Mouse (Mus musculus) stomach, embryonic 14.5 days (tissue): ENCODE data around the gene Klf12. TPM values are rescaled to one million over a fixed set of nuclear protein-coding genes. Genes with fewer than 3 reads are reported as not detected.

ENCODE experiments used
- ATAC-seq: fragments of 200-750 bp; cut with Nextera tagmentation; 2 replicates; pipeline ENCODE4 v1.8.0; 2017; ENCODE audit warnings: low read depth, moderate TSS enrichment; ENCODE audit not compliant: insufficient number of reproducible peaks, insufficient read depth, low FRiP score
- H3K27ac ChIP-seq: fragments of 300-500 bp; sonication (generic); 2 replicates; pipeline ENCODE4 v1.5.1; 2014; ENCODE audit warnings: mild to moderate bottlenecking, low read length, moderate library complexity, mixed read lengths
- H3K27me3 ChIP-seq: fragments of 300-500 bp; sonication (generic); 2 replicates; pipeline ENCODE4 v1.6.1; 2014; ENCODE audit warnings: low read length, control low read depth, mixed read lengths; ENCODE audit not compliant: control insufficient read depth, insufficient read depth
- H3K36me3 ChIP-seq: fragments of 300-500 bp; sonication (generic); 2 replicates; pipeline ENCODE4 v1.6.1; 2014; ENCODE audit warnings: mild to moderate bottlenecking, control low read depth, low read length, moderate library complexity, mixed read lengths; ENCODE audit not compliant: control insufficient read depth, insufficient read depth
- H3K4me1 ChIP-seq: fragments of 300-500 bp; sonication (generic); 2 replicates; pipeline ENCODE4 v1.6.1; 2014; ENCODE audit warnings: low read length, control low read depth, mixed read lengths; ENCODE audit not compliant: control insufficient read depth, insufficient read depth
- H3K4me2 ChIP-seq: fragments of 300-500 bp; sonication (generic); replicated peaks from 2 replicates; pipeline ENCODE4 v1.6.1; 2014; ENCODE audit warnings: low read depth, low read length, control low read depth
- H3K4me3 ChIP-seq: fragments of 300-500 bp; sonication (generic); 2 replicates; pipeline ENCODE4 v1.5.1; 2014; ENCODE audit warnings: low read depth, low read length, control low read depth
- H3K9ac ChIP-seq: fragments of 300-500 bp; sonication (generic); replicated peaks from 2 replicates; pipeline ENCODE4 v1.6.1; 2014; ENCODE audit warnings: low read depth, mild to moderate bottlenecking, control low read depth, low read length, moderate library complexity, mixed read lengths
- H3K9me3 ChIP-seq: fragments of 300-500 bp; sonication (generic); 2 replicates; pipeline ENCODE4 v1.6.1; 2016; ENCODE audit warnings: low read depth, low read length, control low read depth; ENCODE audit not compliant: control insufficient read depth
- WGBS: fragments of 180-500 bp; shearing (Covaris S2); extraction: QIAGEN DNeasy Blood & Tissue Kit; methylation state at CpG from one replicate; pipeline ENCODE4 v1.1.7; 2014; 5-methylcytosine and 5-hydroxymethylcytosine counted together
- polyA plus RNA-seq: library from polyadenylated mRNA; unstranded; fragments of >200 nt; fragmentation: Nextera tagmentation; extraction: Ambion mirVana; gene quantifications from 2 replicates; pipeline ENCODE4 v1.2.1, GENCODE M21; 2014

Klf12 gene
- polyA plus RNA-seq, 1 experiment from 2014 or later: 22.4 TPM

DNA sequence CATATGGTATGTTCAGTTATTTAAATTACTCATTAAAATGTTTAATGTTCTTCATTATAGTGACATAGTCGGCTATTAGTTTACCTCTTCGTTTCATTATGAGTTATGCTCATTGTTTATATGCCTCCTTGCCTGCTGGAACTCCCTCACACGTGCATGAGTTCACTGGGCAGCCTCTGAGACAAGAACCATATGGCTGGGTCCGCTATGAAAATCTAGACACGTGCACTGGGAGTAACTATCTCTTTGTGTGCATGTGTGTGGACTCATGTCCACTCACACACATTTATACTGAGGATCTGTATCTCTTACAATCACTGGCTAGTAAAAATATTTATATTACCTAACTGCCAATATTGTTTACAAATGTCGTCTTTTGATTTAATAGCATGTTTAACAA is 14.4 kb upstream of the Klf12 start:
- ATAC-seq: no peak; the same call in 1 of the 2 replicates
- 31% methylated on average over 6 of the region's 6 CpGs for WGBS
- no peak overlapping the region for H3K9ac ChIP-seq

DNA sequence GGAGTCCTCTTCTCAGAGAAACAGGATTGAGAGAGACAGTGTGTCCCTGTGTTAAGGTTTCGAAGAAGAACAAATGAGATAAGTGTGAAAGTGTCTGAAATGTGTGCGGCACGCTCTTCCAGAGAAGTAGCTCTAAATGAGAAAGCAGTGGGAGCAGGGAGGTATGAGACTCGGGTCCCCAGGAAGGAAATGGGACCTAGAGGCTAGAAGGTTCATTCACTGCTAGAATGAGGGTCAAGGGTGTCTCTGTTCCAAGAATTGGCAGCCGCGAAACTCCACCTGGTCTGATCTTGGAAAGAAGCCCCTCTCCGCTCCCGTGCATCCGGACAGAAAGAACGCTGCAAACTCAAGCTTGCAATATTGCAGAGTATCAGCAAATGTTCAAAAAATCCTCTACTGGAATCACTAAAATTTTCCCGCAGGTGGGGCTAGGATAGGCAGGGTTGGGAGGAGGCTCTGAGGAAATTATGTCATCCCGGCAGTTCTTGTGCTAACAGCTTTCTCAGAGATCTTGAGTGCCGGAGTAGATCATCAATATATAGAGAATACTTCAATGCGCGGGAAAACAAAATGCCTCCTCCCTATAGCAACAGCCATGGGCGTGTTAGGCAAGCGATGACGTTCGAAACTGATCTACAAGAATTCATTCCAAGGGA is 2.2 kb upstream of the Klf12 start:
- peak overlapping the region; percentile 63; the same call in 1 of the 2 replicates for H3K9ac ChIP-seq
- peak overlapping the region; percentile 61 for H3K4me3 ChIP-seq
- no peak for ATAC-seq
- H3K4me2 ChIP-seq: peak overlapping the region; percentile 92
- no peaks in the 10 kb centered on the region for H3K36me3 ChIP-seq
- H3K27me3 ChIP-seq: no peaks in the 10 kb centered on the region
- H3K27ac ChIP-seq: peak overlapping the region; percentile 90; the same call in 1 of the 2 replicates
- WGBS: 5% methylated on average over 19 of the region's 19 CpGs
- H3K9me3 ChIP-seq: no peaks in the 10 kb centered on the region
- H3K4me1 ChIP-seq: 0 out of 2 replicates have a peak, but pooled peaks cover 4% of the 10 kb centered on the region

More for the DNA sequence above, 14.4 kb upstream of the Klf12 start:
- Histone ChIP-seq H3K4me2 (no peak overlapping the region), H3K27ac (no peak overlapping the region), H3K4me1 (no peaks in the 10 kb centered on the region), H3K27me3 (no peaks in the 10 kb centered on the region), H3K36me3 (no peaks in the 10 kb centered on the region), H3K4me3 (no peak overlapping the region), H3K9me3 (no peaks in the 10 kb centered on the region)

DNA sequence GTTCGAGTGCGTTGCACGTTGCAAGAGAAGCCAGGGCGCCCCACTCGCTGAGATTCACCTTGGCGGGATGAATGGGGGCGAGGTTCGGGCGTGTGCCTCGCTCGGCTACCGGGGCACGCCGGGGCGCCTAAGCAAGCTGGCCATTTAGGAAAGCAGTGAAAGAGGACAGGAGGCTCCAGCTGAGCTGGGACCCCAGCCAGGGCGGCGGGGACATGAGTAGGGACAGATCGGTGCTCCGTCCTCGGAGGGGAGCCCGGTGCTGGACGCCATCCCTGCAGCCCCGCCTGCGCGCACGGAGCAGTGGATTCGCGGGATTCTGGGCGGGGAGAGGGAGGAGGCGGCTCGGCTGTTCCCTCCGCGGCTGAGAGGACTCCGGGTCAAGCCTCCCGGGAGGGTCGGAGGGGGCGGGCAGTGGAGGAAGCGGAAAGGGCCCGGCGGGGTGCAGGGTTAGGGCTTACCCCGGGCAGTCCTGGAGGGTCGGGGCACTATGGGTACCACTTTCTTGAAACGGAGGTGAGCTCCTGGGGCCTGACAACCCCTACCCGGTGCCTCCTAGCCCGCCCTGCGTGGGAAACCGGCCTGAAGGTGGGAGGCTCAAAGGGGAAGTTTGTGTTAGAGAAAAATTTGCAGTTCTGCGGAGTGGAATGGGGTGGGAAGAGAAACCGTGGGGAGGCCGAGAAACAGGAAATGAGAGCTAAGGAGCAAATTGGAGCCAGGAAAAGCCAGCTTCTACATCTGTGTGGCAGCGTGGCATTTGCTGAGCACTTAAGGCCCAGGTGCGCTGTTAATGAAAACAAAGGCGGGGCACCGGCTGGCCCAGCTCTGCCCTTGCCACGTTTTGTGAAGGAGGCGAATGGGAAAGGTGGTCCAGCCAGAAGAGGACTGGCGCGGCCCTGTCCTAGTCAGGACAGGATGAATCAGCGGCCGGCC is 1.4 kb upstream of the Klf12 start:
- Histone ChIP-seq H3K36me3 (no peaks in the 10 kb centered on the region), H3K4me3 (peak overlapping the region; percentile 61), H3K9me3 (no peaks in the 10 kb centered on the region), H3K27ac (peak overlapping the region; percentile 90), H3K27me3 (no peaks in the 10 kb centered on the region), H3K9ac (peak overlapping the region; percentile 63), H3K4me2 (peak overlapping the region; percentile 92), H3K4me1 (0 out of 2 replicates have a peak, but pooled peaks cover 4% of the 10 kb centered on the region)
- 1% methylated on average over 60 of the region's 60 CpGs for WGBS
- ATAC-seq: peak; percentile 28; the same call in 1 of the 2 replicates

DNA sequence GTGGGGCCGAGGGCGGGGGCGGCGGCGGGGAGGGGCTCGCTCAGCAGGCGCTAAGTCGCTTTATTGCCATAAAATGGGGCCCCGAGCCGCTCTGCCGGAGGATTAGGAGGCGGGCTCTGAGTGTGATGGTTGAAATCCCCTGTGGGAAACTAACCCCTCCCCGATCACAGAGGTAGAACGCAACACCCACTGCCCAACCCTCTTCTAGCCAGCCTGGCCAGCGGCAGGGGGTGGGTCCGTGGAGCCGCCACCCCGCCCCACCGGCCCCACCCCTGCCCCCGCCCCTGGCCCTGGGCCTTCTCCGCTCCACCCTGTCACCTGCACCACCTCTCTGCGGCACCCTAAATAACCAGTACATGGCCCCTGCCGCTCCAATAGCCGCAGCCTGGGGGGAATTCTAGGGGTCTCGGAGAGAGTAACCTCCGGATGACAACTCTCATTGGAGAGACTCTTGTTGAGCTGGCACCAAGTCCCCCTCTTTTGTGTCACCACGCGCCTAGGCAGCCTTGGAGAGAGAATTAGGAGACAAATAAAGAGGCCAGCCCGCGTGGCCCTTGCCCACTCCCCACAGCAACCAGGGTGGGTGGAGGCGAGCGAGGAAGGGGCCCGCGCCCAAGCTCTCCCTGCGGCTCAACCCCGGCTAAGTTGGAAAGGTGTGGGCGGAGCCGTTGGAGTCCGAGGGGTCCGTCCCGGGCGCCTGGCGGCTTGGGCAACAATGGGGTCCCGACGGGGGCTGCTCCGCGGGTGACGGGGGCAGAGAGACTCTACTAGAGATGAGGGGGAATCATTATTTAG is 579 bp upstream of the Klf12 start:
- WGBS: under 1% methylated on average over 47 of the region's 48 CpGs
- Histone ChIP-seq H3K4me1 (0 out of 2 replicates have a peak, but pooled peaks cover 4% of the 10 kb centered on the region), H3K27ac (peak overlapping the region; percentile 90), H3K9ac (peak overlapping the region; percentile 63), H3K9me3 (no peaks in the 10 kb centered on the region), H3K27me3 (no peaks in the 10 kb centered on the region), H3K4me2 (peak overlapping the region; percentile 92), H3K36me3 (no peaks in the 10 kb centered on the region), H3K4me3 (peak overlapping the region; percentile 61)
- ATAC-seq: peak; percentile 90

DNA sequence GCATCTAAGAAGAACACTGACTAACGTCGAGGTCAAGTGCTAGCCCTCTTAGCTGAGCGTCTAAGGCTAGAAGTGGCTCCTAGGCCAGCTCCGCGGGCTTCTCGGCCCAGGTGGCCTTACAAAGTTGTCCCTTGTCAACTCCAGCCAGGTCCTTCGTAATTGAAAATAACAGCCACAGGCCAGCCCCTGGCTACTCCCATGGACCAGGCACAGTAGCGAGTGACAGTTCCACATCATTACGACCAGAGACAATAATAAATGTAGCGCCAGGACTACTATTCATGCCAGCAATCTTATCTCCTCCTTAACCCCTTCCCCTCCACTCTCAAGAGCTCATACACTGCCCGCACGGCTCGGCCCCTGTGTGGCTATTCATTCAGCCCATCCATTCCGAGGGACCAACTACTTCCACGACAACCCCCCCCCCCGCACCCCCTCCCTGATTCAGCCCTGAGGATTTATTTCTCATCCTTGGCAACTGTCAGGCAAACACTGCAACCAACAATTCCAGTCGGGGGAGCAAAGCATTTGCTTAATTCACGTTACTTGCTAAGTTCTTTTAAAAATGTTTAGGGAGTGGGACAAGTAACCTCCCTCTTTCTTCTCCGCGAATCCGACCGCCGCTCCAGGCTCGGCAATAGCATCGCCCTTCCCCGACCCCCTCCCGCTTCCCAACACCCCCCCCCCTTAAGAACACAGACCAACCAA is 914 bp downstream of the Klf12 start:
- H3K4me3 ChIP-seq: peak overlapping the region; percentile 61
- H3K27me3 ChIP-seq: no peaks in the 10 kb centered on the region
- peak overlapping the region; percentile 92 for H3K4me2 ChIP-seq
- H3K27ac ChIP-seq: peak overlapping the region; percentile 90
- H3K9me3 ChIP-seq: no peaks in the 10 kb centered on the region; the same call in 1 of the 2 replicates
- ATAC-seq: no peak
- no peaks in the 10 kb centered on the region for H3K36me3 ChIP-seq
- under 1% methylated on average over 27 of the region's 27 CpGs for WGBS
- H3K4me1 ChIP-seq: 0 out of 2 replicates have a peak, but pooled peaks cover 4% of the 10 kb centered on the region
- H3K9ac ChIP-seq: peak overlapping the region; percentile 63

DNA sequence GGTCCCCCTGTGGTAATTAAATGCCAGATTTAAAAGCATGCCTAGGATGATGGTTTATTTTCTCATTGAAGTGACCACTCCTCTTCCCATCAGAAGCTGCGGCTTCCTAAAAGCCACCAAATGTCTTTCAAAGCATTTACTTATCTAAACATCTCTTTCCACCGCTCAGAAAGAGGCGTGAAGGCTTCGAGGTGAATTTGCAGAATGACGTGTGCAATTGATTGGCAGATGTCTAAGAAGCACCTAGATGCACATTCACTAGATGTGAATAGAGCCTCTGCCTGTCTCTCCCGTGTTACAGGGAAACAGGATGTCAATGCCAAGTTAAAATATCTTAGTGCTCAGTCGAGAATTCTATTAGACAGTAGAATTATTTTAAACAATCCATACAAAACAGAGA is 1.8 kb downstream of the Klf12 start:
- Histone ChIP-seq H3K9me3 (no peaks in the 10 kb centered on the region; the same call in 1 of the 2 replicates), H3K4me2 (peak overlapping the region; percentile 92), H3K27ac (no peak overlapping the region; the same call in 1 of the 2 replicates), H3K36me3 (no peaks in the 10 kb centered on the region), H3K4me1 (0 out of 2 replicates have a peak, but pooled peaks cover 4% of the 10 kb centered on the region), H3K9ac (0 out of 2 replicates have a peak overlapping the region, but pooled peaks have one; percentile 10), H3K27me3 (no peaks in the 10 kb centered on the region), H3K4me3 (peak overlapping the region; percentile 61)
- WGBS: 3% methylated on average over 7 of the region's 7 CpGs
- ATAC-seq: no peak

DNA sequence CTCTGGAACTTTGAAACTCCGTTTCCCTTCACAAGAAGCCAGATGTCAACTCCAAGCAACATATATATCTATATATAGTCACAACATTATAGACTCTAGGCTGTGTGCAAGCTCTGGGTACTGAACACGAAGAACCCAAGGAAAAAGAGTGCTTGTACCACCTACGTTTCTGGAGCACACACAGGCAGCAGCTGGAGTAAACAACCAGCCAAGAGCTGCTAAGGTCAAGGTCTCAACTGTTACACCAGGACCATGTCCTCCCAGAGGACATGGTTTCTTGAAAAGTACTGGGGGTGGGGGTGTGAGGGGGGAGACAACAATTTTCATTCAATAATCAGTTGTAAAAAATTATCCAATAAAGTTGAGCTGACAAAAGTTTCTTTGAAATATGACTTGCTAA is 2.7 kb downstream of the Klf12 start:
- WGBS: 25% methylated on average over 3 of the region's 3 CpGs
- no peak overlapping the region for H3K4me2 ChIP-seq

More for the DNA sequence above, 2.7 kb downstream of the Klf12 start:
- Histone ChIP-seq H3K27me3 (no peaks in the 10 kb centered on the region), H3K36me3 (no peaks in the 10 kb centered on the region), H3K9me3 (no peaks in the 10 kb centered on the region; the same call in 1 of the 2 replicates), H3K4me1 (no peaks in the 10 kb centered on the region), H3K9ac (no peak overlapping the region), H3K27ac (no peak overlapping the region), H3K4me3 (no peak overlapping the region)
- ATAC-seq: no peak
